Mouse (Mus musculus): ENCODE results near the gene Eml1.

Gene Eml1

GRCm38 (mm10) chr12:108422495-108422857 is 51.7 kb downstream of the Eml1 start:
- DNase-seq (ENCODE audit: low spot score): no peak

DNA sequence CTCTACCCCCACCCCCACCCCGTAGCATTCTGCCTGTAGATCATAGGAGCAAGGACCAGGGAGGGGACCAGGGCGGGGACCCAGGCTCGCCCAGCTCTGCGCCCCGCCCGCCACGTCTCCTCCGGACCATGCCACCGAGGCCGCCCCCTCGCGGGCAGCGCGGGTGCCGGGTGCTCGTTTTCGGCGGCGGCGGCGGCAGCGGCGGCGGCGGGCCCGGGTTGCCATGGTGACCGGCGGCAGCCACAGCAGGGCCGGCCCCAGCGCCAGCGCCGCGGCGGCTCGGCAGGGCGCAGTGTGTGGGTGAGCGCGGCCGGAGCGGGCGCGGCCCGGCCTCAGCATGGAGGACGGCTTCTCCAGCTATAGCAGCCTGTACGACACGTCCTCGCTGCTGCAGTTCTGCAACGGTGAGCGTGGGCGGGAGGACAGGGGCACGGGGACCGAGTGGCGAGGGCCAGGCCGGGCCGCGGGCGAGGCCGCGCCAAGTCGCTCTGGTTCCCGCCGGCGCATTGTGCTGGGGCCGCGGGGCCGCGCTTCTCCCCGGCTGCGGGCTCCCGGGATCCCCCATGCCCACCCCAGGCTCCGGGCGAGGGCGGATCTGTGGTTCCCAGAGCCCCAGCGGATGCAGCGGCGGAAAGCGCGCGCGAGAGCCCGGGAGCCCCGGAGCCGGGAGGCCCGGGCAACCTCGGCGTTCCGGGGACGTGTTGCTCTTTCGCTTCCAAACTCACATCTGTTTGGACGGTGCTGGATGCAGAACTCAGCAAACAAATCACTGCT is 52.3 kb downstream of the Eml1 start:
- peak; percentile 90 for DNase-seq (ENCODE audit: low spot score)

DNA sequence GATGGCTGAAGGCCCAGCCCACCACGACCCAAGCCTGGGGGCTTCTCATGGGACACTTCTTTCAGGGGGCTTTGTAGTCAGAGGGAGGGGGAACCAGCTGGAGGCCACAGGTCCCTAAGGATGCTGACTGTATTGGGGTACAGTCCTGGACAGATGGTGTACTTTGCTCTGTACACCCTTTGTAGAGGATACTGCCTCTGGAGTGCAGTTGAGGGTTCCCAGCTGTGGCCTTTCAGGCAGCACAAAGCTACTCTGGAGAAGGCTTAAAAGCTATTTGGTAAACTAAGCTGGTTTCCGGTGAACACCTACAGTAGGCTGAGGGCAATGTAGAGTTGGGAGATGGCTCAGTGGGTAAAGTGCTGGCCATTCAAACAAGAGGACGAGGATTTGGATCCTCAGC is 60.2 kb downstream of the Eml1 start:
- DNase-seq (ENCODE audit: low spot score): no peak

DNA sequence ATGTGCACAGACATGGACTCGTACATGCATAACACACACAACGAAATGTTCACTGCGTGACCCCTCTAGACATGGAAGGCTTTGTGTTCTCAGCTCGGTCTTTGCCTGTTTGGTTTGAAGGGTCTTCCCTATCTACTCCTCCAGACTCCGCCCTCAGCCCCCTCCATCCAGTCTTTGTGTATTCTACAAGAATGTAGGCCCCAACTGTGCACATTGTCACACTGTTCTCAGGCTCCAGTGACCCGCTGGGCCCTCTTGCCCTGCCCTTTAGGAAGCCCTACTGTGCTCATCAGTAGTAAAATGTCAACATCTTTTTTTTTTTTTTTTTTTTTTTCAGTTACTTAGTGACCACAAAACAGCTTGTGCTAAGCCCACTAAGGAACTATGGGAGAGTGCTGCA is 61.0 kb downstream of the Eml1 start:
- peak; percentile 71 for DNase-seq (ENCODE audit: low spot score)

- DNase-seq (ENCODE audit: low spot score): no peak
Observed at GRCm38 (mm10) chr12:108432578-108432977, 61.8 kb downstream of the Eml1 start.

DNA sequence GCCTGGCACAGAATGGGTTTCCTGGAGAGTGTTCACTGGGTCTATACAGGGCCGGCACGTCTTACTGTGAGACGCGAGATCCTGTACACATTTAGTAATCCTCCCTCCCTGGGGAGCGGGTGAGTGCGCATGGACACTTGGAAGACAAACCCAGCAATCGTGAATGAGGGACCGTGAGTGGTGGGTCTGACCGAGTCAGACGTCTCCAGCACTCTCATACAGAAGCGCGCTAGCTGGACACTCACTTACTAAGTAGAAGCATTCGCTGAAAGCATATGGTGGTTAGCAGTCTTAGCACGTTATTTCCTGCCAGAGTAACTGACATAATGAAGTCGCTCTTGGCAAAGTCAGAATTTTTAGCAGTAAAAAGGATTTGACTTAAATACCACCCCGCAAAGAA is 62.3 kb downstream of the Eml1 start:
- DNase-seq (ENCODE audit: low spot score): no peak

DNA sequence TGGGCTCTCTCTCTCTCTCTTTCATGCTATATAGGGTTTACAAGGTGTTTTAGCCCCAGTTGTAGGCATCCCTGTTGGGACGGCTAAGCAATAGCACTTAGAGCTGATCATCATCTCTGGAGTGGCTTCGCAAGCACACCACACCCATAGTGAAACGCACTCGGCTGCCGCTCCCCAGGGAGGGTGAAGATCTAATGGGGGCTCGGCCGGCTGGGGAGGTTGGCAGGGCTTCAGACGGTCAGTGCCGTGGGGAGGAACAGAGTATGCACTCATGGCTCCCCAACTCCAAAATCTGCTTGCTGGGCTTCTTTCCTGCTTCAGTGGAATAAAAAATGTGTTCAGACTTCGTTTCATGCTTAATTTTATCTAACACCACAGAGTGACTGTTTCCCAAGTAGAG is 62.7 kb downstream of the Eml1 start:
- no peak for DNase-seq (ENCODE audit: low spot score)

DNA sequence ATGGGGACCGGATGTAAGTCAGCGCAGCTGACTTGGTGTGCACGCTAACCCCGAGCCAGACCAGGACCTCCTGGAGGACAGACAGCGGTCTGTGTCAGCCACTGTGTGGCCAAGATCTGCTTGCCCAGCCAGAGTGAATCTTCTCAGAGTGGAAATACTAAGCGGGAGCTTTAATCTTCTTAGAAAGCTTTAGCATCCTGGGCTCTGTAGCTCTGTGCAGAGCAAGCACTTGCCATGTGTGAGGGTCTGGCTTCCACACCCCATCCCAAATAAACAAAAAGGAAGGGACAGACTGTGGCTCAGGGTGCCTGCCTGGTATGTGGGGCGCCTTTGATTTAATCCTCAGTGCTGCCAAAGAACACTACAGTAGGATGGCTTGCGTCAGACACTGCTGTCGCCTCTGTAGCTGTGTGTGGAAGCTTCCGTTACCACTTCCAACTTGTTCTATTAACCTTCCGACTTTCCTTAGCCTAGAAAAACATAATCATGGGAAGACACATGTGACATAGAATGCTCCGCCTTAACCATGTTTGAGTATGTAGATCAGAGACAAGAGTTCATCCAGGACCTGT is 64.8 kb downstream of the Eml1 start:
- DNase-seq (ENCODE audit: low spot score): no peak

- no peak for DNase-seq (ENCODE audit: low spot score)
Observed at GRCm38 (mm10) chr12:108436029-108436923, 65.5 kb downstream of the Eml1 start.

DNA sequence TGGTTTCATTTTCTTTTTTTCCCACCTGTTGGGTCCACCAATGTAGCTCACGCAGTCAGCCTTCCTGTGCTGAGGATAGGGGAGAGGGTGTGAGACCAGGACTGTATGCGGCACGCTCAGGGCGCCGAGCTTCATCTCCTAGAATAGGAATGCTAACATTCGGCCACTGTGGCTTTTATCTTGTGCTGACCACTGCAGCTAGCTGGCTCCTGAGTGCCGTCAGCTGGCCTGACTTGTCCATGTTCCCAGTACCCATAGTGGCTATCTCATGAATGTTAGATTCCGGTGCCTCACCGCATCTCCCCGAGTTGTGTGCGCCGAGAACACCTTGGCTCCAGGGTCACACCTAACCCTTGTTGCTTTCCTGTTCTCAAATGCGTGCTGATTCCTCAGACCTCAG is 66.7 kb downstream of the Eml1 start:
- DNase-seq (ENCODE audit: low spot score): no peak

GRCm38 (mm10) chr12:108443271-108443670 is 72.5 kb downstream of the Eml1 start:
- DNase-seq (ENCODE audit: low spot score): peak; percentile 80

- no peak for DNase-seq (ENCODE audit: low spot score)
Observed at GRCm38 (mm10) chr12:108443708-108444107, 73.0 kb downstream of the Eml1 start.

DNA sequence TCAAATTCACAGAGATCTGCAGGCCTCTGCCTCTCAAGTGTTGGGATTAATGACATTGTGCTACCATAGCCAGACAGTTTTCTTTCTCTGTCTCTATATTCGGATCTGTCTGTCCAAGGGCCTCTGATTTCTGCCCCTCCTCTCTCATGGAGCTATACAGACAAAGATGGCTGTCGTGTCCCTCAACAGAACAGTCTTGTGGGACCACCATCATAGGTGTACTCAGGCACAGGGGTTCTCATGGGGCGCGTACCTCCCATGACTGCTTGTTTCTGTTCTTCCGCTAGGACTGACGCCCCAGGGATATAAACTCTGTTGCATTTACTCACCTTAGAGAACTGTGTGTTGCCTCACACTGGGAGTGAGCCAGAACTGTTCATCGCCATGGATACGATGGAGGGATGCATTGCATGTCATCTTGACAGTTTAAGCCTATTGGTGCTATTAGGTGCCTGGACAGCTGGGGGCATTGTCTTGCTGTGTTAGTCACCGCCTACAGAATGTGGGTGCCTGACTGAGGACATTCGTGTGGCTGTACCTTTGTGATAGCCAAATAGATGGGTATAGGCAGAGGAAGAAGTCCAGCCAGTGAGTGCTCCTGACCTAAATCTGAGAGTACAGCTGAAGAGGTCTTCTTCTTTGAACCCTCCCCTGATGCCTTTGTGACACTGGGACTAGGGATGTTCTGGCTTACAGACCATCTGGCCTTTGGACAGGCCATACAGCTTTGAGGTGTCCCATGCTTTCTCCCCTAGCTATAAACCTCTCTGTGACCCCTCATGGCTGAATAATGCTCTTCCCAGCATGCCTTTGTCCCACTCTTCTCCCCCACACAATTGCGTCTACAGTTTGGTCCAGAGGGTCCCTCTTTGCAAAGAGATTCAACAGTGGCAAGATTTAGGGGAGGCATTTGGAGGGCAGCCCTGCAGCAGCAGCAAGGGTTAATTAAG is 73.7 kb downstream of the Eml1 start:
- DNase-seq (ENCODE audit: low spot score): peak; percentile 58

GRCm38 (mm10) chr12:108446721-108447120 is 76.0 kb downstream of the Eml1 start:
- DNase-seq (ENCODE audit: low spot score): no peak

GRCm38 (mm10) chr12:108448396-108448795 is 77.6 kb downstream of the Eml1 start:
- DNase-seq (ENCODE audit: low spot score): no peak

DNA sequence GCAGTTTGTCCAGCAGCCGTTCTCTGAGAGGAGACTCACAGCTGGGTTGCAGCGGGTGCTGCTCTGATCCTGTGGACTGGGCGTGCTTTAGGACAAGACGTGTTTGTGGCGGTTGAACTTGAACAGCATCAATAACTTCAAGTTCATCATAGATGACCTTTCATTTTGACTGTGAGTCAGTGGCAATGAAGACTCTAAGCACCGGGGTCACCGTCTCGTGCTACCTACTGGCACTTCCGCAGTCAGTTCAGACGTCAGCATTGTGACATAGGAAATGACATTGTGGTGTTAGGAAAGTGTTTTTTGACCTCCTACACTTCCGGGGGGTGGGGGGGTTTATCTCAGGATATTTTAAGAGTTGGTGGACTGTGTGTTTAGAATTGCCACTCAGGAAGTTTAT is 79.2 kb downstream of the Eml1 start:
- no peak for DNase-seq (ENCODE audit: low spot score)

DNA sequence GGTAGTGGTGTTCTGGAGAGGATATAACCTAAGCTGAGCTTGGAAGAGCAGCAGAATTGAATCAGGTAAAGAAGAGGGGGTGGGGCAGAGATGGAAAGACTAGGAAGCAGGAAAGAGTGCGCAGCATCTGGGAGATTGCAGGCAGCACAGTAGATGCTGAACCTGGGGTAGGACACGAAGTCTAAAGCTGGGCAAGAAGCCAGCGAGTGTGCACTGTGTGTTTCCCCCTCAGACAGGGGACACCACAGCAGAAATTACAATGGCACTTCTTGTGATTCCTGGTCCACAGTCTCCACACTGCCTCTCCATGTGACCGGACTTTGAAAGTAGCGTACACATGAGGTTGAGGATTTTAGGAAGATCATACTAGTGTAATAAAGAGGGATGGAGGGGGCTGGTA is 79.8 kb downstream of the Eml1 start:
- no peak for DNase-seq (ENCODE audit: low spot score)

DNA sequence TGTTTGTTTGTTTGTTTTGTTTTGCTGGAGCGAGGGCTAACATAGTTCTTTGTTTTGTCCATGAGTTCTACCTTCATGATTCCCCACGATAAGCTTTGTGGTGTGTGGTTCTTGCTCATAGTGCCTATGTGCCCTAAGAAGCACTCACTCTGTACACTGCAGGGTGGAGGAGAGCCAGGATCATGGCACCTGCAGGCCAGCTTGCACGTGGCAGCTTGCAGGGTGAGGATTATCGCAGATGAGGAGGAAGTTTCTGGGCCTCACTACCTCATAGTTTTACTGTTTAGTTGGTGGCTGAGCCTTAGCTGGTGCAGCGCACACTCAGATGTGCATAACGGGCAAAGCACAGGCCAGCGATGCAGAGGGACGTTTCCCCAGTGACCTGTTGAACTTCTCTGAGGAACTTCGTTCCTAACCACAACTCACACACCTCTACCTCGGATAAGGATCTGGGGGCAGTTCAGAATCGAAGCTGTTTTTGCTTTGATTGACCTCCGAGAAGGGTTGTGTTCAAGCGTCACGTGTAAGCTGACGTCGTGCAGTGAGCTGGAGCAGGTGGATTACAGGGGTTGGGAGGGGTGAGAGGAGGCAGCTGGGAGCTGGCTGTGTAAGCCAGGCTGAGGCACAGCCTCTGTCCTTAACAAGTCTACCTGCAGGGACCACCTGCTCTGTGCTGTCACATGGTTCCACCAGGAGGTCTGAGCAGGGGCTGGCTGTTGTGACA is 81.6 kb downstream of the Eml1 start:
- no peak for DNase-seq (ENCODE audit: low spot score)

GRCm38 (mm10) chr12:108453561-108454044 is 82.8 kb downstream of the Eml1 start:
- DNase-seq (ENCODE audit: low spot score): no peak

DNA sequence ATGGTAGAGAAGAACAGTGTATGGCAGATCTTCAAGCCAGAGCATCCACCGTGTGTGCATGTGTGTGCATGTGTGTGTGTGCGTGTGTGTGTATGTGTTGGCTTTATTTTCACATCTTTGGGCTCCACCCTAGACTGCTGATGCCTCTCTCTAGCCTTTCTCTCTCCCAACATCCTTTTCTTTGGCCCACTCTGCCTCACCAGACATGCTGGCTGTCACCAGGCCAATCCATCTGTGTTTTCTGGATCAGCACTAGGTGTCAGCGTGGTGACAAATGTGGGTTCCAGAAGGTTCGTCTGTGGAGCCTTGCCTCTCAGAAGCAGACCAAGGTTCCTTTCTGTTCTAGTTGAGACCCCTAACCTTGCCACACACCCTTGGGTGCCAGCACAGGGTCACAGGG is 84.2 kb downstream of the Eml1 start:
- DNase-seq (ENCODE audit: low spot score): no peak

- no peak for DNase-seq (ENCODE audit: low spot score)
Observed at GRCm38 (mm10) chr12:108472898-108473297, 102.1 kb downstream of the Eml1 start.
